Mouse (Mus musculus): ENCODE measurements around the gene Mtfr1l.

- no peak for TF ChIP-seq CTCF (IDR thresholded peaks at IDR 0.05; ENCODE audit: low read depth)
- TF ChIP-seq EP300 (IDR thresholded peaks at IDR 0.05; ENCODE audit: low read depth), result no peak
These were observed 9.4 kb downstream of the Mtfr1l start for GRCm38 (mm10) chr4:134525806-134526205.

Data from heart, postnatal 0 days (tissue).